Mouse (Mus musculus): ENCODE measurements at regions not wholly inside any gene's neighbourhood (a gene's known extent, or its start where the extent isn't known, plus 50 kb on each side); places are given as distances from the start of the nearest gene placed in this dataset.

DNA sequence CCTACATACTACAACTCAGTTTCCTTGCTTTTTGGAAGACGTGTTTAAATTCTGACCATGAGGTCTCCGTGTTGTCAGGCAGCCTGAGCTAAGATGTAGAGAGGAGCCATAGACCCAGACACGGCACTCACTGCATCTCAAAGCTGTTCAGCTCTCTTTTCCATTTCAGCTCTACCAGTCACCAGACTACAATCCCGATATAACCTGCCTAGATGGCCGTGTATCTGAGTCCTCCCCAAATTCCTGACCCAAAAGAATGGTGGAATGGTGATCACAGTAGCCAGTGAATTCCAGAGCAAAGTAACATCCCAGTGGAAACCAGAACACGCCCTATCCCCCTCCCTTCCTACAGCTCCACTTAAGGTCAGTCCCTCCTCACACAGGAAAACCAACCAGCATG lies 108.5 kb downstream of the Evx1 start:
- TF ChIP-seq CTCF (IDR thresholded peaks at IDR 0.05; ENCODE audit: low read depth, low read length) (no peak), POLR2A (IDR thresholded peaks at IDR 0.05; ENCODE audit: extremely low read depth, insufficient read depth, low read length) (no peak)
